Mouse (Mus musculus): ENCODE measurements at regions not wholly inside any gene's neighbourhood (a gene's known extent, or its start where the extent isn't known, plus 50 kb on each side); places are given as distances from the start of the nearest gene placed in this dataset.

GRCm38 (mm10) chr17:4445606-4446005, 548.5 kb upstream of the Arid1b start:
- no peaks in the 10 kb centered on the region for H3K27me3 ChIP-seq (replicated peaks)
- H3K4me3 ChIP-seq (replicated peaks): no peak overlapping the region
- H3K9me3 ChIP-seq: no peaks in the 10 kb centered on the region
- H3K36me3 ChIP-seq (replicated peaks; ENCODE audit: low read length): no peaks in the 10 kb centered on the region
- H3K4me1 ChIP-seq: peaks cover 3% of the 10 kb centered on the region; the same call in 1 of the 2 replicates
- TF ChIP-seq FLI1 (IDR thresholded peaks at IDR 0.05; ENCODE audit: low read length) (no peak), GATA1 (IDR thresholded peaks at IDR 0.05; ENCODE audit: borderline replicate concordance, low read length) (no peak)

GRCm38 (mm10) chr17:4457491-4457890, 536.6 kb upstream of the Arid1b start:
- TF ChIP-seq GATA1 (IDR thresholded peaks at IDR 0.05; ENCODE audit: borderline replicate concordance, low read length) (no peak), FLI1 (IDR thresholded peaks at IDR 0.05; ENCODE audit: low read length) (no peak)
- no peaks in the 10 kb centered on the region for H3K9me3 ChIP-seq
- no peaks in the 10 kb centered on the region for H3K4me1 ChIP-seq
- no peak overlapping the region for H3K4me3 ChIP-seq (replicated peaks)
- no peaks in the 10 kb centered on the region for H3K27me3 ChIP-seq (replicated peaks)
- peaks cover 3% of the 10 kb centered on the region for H3K36me3 ChIP-seq (replicated peaks; ENCODE audit: low read length)

DNA sequence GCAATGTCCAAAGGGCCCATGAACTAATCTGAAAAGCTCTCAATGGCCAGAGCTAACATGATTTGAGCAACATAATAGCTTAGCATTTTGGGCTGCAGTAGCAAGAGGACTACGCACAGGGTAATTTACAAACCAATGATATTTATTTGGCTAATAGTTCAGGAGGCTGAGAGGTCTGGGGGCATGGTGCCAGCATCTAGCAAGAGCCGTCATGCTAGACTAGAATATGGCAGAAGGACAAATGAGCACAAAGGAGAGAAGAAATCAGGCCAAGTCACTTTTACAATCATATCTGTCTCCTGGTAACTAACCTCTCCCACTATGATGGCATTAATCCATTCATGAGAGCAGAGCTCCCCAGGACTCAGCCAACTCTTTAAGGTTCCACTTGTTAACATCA, 532.6 kb upstream of the Arid1b start:
- Histone ChIP-seq H3K4me1 (peaks cover 19% of the 10 kb centered on the region), H3K9me3 (no peaks in the 10 kb centered on the region), H3K36me3 (replicated peaks; ENCODE audit: low read length) (no peaks in the 10 kb centered on the region), H3K4me3 (replicated peaks) (no peak overlapping the region), H3K27me3 (replicated peaks) (no peaks in the 10 kb centered on the region)
- TF ChIP-seq GATA1 (IDR thresholded peaks at IDR 0.05; ENCODE audit: borderline replicate concordance, low read length) (no peak), FLI1 (IDR thresholded peaks at IDR 0.05; ENCODE audit: low read length) (no peak)

DNA sequence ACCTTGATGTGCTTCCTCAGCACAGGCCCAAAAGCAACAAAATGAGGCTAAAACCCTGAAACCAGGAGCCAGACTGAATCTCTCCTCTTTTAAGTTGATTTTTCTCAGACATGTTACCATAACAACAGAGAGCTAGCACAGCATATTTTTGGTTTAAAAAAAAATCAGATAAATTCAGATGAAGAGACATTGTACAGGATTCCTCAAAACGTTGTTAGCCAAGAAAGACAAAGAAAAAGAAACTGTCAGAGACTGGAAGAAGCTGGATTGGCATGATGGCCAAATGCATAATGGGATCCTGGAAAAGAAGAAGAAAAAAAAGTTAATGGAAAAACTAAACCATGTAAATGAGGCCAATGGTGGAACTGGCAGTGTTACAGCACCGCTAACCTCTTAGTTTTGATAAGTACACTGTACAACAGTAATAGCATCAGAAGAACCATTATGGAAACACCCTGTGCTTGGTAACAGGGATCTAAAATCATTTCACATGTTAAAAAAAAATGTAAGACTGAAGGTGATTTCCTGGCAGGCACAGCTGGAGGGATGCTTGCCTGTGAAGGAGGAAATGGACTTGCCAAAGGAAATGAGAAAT, 529.7 kb upstream of the Arid1b start:
- Histone ChIP-seq H3K27me3 (replicated peaks) (no peaks in the 10 kb centered on the region), H3K4me3 (replicated peaks) (no peak overlapping the region), H3K9me3 (no peaks in the 10 kb centered on the region), H3K36me3 (replicated peaks; ENCODE audit: low read length) (no peaks in the 10 kb centered on the region), H3K4me1 (peaks cover 21% of the 10 kb centered on the region)
- no peak for TF ChIP-seq FLI1 (IDR thresholded peaks at IDR 0.05; ENCODE audit: low read length)
- TF ChIP-seq GATA1 (IDR thresholded peaks at IDR 0.05; ENCODE audit: borderline replicate concordance, low read length): no peak

- Histone ChIP-seq H3K4me1 (peaks cover 31% of the 10 kb centered on the region), H3K9me3 (no peaks in the 10 kb centered on the region), H3K27me3 (replicated peaks) (no peaks in the 10 kb centered on the region), H3K36me3 (replicated peaks; ENCODE audit: low read length) (no peaks in the 10 kb centered on the region), H3K4me3 (replicated peaks) (no peak overlapping the region)
- no peak for TF ChIP-seq FLI1 (IDR thresholded peaks at IDR 0.05; ENCODE audit: low read length)
- TF ChIP-seq GATA1 (IDR thresholded peaks at IDR 0.05; ENCODE audit: borderline replicate concordance, low read length): no peak
Observed at GRCm38 (mm10) chr17:4465741-4466140, 528.4 kb upstream of the Arid1b start.

DNA sequence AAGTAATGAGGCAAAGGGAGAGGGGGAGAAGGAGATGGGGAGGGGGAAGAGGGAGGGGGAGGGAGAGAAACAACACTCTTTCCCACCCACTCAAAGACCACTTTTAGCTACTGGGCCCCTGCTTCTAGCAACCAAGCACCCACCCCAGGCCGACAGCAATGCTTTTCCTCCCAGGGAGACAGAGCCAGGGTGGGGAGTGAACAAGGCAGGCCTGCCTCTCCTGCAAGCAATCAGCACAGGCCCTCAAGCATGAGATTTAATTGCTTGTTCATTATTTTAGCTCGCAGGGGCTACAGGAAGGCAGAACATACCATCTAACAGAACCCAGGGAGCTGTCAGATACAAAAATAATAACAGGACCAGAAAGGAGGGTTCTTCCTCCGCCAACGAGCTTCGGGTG, 521.7 kb upstream of the Arid1b start:
- Histone ChIP-seq H3K4me1 (peaks cover 61% of the 10 kb centered on the region), H3K9me3 (no peaks in the 10 kb centered on the region), H3K4me3 (replicated peaks) (no peak overlapping the region), H3K27me3 (replicated peaks) (no peaks in the 10 kb centered on the region), H3K36me3 (replicated peaks; ENCODE audit: low read length) (no peaks in the 10 kb centered on the region)
- TF ChIP-seq FLI1 (IDR thresholded peaks at IDR 0.05; ENCODE audit: low read length): no peak
- no peak for TF ChIP-seq GATA1 (IDR thresholded peaks at IDR 0.05; ENCODE audit: borderline replicate concordance, low read length)

DNA sequence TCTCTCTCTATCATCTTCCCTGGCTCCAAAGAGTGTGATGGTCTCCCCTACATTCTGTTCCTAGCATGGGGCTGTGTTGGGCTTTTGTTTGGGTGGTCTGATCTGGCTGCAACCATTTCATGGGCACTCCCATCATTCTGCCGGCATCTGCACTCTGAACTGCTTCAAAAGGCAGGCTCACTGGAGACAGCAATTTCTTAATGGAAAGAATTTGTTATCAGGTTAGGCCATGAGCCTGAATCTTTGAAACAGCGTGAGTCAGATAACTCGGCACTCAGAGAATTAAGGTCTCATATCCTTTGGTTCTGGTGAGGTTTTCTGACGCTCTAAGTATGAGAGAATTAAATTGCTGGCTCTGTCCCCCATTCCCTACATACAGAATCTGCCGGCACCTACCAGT, 519.8 kb upstream of the Arid1b start:
- H3K4me1 ChIP-seq: peaks cover 60% of the 10 kb centered on the region
- no peaks in the 10 kb centered on the region for H3K9me3 ChIP-seq
- no peaks in the 10 kb centered on the region for H3K36me3 ChIP-seq (replicated peaks; ENCODE audit: low read length)
- no peaks in the 10 kb centered on the region for H3K27me3 ChIP-seq (replicated peaks)
- TF ChIP-seq GATA1 (IDR thresholded peaks at IDR 0.05; ENCODE audit: borderline replicate concordance, low read length): no peak
- TF ChIP-seq FLI1 (IDR thresholded peaks at IDR 0.05; ENCODE audit: low read length): no peak
- no peak overlapping the region for H3K4me3 ChIP-seq (replicated peaks)

- H3K36me3 ChIP-seq (replicated peaks; ENCODE audit: low read length): no peaks in the 10 kb centered on the region
- H3K4me1 ChIP-seq: peaks cover 50% of the 10 kb centered on the region
- no peaks in the 10 kb centered on the region for H3K27me3 ChIP-seq (replicated peaks)
- TF ChIP-seq GATA1 (IDR thresholded peaks at IDR 0.05; ENCODE audit: borderline replicate concordance, low read length): no peak
- TF ChIP-seq FLI1 (IDR thresholded peaks at IDR 0.05; ENCODE audit: low read length): no peak
- H3K9me3 ChIP-seq: no peaks in the 10 kb centered on the region
- peak overlapping the region; percentile 34 for H3K4me3 ChIP-seq (replicated peaks)
Observed at GRCm38 (mm10) chr17:4475665-4476064, 518.5 kb upstream of the Arid1b start.

DNA sequence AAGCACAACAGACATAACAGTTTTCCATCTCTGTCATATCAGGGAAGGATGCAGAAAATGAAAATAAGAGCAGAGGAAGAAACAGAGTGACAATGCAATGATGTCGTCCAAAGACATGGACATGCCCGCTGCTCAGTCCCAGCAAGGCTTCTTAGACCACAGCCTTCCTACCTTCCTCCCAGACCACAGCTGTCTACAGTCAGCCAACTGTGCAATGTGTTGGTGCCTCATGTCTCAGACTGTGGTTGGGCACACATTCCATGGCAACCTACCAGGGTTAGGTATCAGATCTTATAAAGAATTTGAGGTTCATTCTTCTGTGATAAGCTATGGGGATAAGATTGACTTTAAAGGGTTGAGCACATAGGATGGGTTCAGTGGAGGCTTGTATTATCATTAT, 499.7 kb upstream of the Arid1b start:
- no peaks in the 10 kb centered on the region for H3K36me3 ChIP-seq (replicated peaks; ENCODE audit: low read length)
- H3K4me1 ChIP-seq: peaks cover 27% of the 10 kb centered on the region
- H3K27me3 ChIP-seq (replicated peaks): no peaks in the 10 kb centered on the region
- H3K4me3 ChIP-seq (replicated peaks): no peak overlapping the region
- no peaks in the 10 kb centered on the region for H3K9me3 ChIP-seq
- TF ChIP-seq FLI1 (IDR thresholded peaks at IDR 0.05; ENCODE audit: low read length) (no peak), GATA1 (IDR thresholded peaks at IDR 0.05; ENCODE audit: borderline replicate concordance, low read length) (no peak)

GRCm38 (mm10) chr17:4500504-4500903, 493.6 kb upstream of the Arid1b start:
- Histone ChIP-seq H3K4me3 (replicated peaks) (no peak overlapping the region), H3K4me1 (peaks cover 22% of the 10 kb centered on the region), H3K27me3 (replicated peaks) (peaks cover 3% of the 10 kb centered on the region), H3K9me3 (peaks cover 3% of the 10 kb centered on the region; the same call in 1 of the 2 replicates), H3K36me3 (replicated peaks; ENCODE audit: low read length) (no peaks in the 10 kb centered on the region)
- no peak for TF ChIP-seq FLI1 (IDR thresholded peaks at IDR 0.05; ENCODE audit: low read length)
- TF ChIP-seq GATA1 (IDR thresholded peaks at IDR 0.05; ENCODE audit: borderline replicate concordance, low read length): no peak

DNA sequence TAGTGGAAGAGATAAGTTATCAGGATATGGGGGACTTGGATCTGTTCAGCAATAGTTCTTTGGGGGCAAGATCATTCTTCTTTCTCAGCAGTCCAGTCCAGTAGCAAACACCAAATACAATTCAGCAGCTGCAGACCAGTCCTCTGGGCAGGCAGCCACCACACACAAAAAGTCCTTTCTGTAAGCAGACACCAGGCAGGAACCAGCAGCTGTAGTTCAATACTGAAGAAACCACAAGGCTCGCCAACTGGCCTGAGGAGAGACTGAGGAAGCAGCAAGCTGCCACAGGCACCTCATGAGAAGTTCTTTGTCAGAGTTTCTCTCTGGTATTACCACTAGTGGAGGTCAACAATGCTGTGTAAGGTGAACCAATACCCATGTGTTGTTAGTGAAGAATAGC, 493.1 kb upstream of the Arid1b start:
- TF ChIP-seq FLI1 (IDR thresholded peaks at IDR 0.05; ENCODE audit: low read length): no peak
- TF ChIP-seq GATA1 (IDR thresholded peaks at IDR 0.05; ENCODE audit: borderline replicate concordance, low read length): no peak
- H3K9me3 ChIP-seq: peaks cover 3% of the 10 kb centered on the region; the same call in 1 of the 2 replicates
- no peak overlapping the region for H3K4me3 ChIP-seq (replicated peaks)
- no peaks in the 10 kb centered on the region for H3K36me3 ChIP-seq (replicated peaks; ENCODE audit: low read length)
- peaks cover 22% of the 10 kb centered on the region for H3K4me1 ChIP-seq
- H3K27me3 ChIP-seq (replicated peaks): peaks cover 3% of the 10 kb centered on the region
